Mouse (Mus musculus) embryonic facial prominence, embryonic 14.5 days (tissue): Measurements from ENCODE around the gene Serpinc1. TPM values are rescaled to one million over a fixed set of nuclear protein-coding genes. Genes with fewer than 3 reads are reported as not detected.
A peak's percentile ranks its signal among the peaks of the same experiment; 100 is the strongest.
"Not testable (repeated sequence)": the region's sequence is repeated elsewhere in the genome, so short reads cannot be mapped to it uniquely, and the experiment has no call there.

Source experiments
- ATAC-seq: fragments of 200-750 bp; cut with Nextera tagmentation; 2 replicates; pipeline ENCODE4 v1.8.0; 2017; ENCODE audit warnings: low read depth, moderate number of reproducible peaks, moderate TSS enrichment
- DNase-seq: peaks from one replicate; pipeline ENCODE4 v3.0.0-alpha.2; 2015; ENCODE audit warnings: low spot score
- H3K27ac ChIP-seq: fragments of 300-500 bp; sonication (generic); replicated peaks from 2 replicates; pipeline ENCODE4 v1.5.1; 2014; ENCODE audit warnings: low read depth, mild to moderate bottlenecking, low read length, moderate library complexity
- H3K27me3 ChIP-seq: fragments of 300-500 bp; sonication (generic); replicated peaks from 2 replicates; pipeline ENCODE4 v1.6.1; 2014; ENCODE audit warnings: low read length; ENCODE audit not compliant: control insufficient read depth, insufficient read depth
- H3K36me3 ChIP-seq: fragments of 300-500 bp; sonication (generic); 2 replicates; pipeline ENCODE4 v1.6.1; 2014; ENCODE audit warnings: low read length, mixed read lengths; ENCODE audit not compliant: control insufficient read depth, insufficient read depth
- H3K4me1 ChIP-seq: fragments of 300-500 bp; sonication (generic); 2 replicates; pipeline ENCODE4 v1.6.1; 2014; ENCODE audit warnings: antibody characterized with exemption, low read length; ENCODE audit not compliant: control insufficient read depth, insufficient read depth
- H3K4me2 ChIP-seq: fragments of 300-500 bp; sonication (generic); 2 replicates; pipeline ENCODE4 v1.6.1; 2014; ENCODE audit warnings: low read depth, mild to moderate bottlenecking, low read length, moderate library complexity, mixed read lengths
- H3K4me3 ChIP-seq: fragments of 300-500 bp; sonication (generic); 2 replicates; pipeline ENCODE4 v1.5.1; 2014; ENCODE audit warnings: low read depth, mild to moderate bottlenecking, low read length
- H3K9ac ChIP-seq: fragments of 300-500 bp; sonication (generic); 2 replicates; pipeline ENCODE4 v1.6.1; 2014; ENCODE audit warnings: low read depth, mild to moderate bottlenecking, low read length, moderate library complexity, mixed read lengths
- H3K9me3 ChIP-seq: fragments of 300-500 bp; sonication (generic); 2 replicates; pipeline ENCODE4 v1.6.1; 2016; ENCODE audit warnings: low read length; ENCODE audit not compliant: control insufficient read depth
- WGBS: fragments of 180-500 bp; shearing (Covaris S2); extraction: QIAGEN DNeasy Blood & Tissue Kit; methylation state at CpG from one replicate; pipeline ENCODE4 v1.1.7; 2014; 5-methylcytosine and 5-hydroxymethylcytosine counted together
- polyA plus RNA-seq: library from polyadenylated mRNA; unstranded; fragments of >200 nt; fragmentation: Nextera tagmentation; extraction: Ambion mirVana; gene quantifications from 2 replicates; pipeline ENCODE4 v1.2.1, GENCODE M21; 2014

The Serpinc1 gene
- polyA plus RNA-seq, 1 experiment from 2014 or later: 1.9 TPM

DNA sequence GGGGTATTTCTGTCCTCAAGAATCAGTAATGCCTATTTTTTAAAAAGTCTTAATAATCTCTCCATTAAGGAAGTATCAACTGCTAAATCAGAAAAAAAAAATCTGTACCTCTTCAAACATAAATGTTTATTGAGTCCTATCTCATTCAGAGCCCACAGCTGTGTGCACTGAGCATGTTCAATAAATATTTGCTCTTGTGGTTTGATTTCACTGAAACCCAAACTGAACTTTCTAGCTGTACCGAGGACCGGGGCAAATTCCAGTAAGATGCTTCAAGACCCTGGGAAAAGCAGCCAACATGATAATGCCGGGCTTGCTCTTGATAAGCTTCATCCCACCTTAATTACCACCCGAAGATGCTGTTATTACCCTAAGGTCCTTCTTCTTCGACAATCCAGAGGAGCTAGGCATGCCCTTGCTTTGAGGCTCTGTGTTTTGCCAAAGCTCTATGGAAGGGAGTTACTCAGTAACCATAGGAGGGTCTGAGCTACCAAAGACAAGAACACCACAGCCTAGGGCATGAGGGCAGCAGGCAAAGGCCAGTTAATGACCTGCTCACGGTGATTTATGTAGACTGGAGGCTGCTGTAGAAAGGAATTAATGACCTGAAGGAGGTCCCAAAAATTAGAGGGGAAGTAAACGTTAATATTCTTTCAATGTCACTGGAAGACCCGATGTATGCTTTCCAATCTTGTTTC lies 2.3 kb downstream of the Serpinc1 start:
- no peak overlapping the region for H3K9ac ChIP-seq
- ATAC-seq (no peak), DNase-seq (no peak)
- H3K4me2 ChIP-seq: no peak overlapping the region
- no peaks in the 10 kb centered on the region for H3K27me3 ChIP-seq
- WGBS: 84% methylated on average over 8 of the region's 8 CpGs
- no peak overlapping the region for H3K4me3 ChIP-seq
- H3K36me3 ChIP-seq: no peaks in the 10 kb centered on the region; the same call in 1 of the 2 replicates
- H3K4me1 ChIP-seq: no peaks in the 10 kb centered on the region
- H3K27ac ChIP-seq: no peak overlapping the region
- H3K9me3 ChIP-seq: no peaks in the 10 kb centered on the region

GRCm38 (mm10) chr1:160981337-160981736 lies 3.0 kb downstream of the Serpinc1 start:
- no peaks in the 10 kb centered on the region for H3K27me3 ChIP-seq
- DNase-seq (no peak), ATAC-seq (no peak)
- no peak overlapping the region for H3K4me3 ChIP-seq
- H3K9ac ChIP-seq: no peak overlapping the region
- 94% methylated on average over 2 of the region's 4 CpGs for WGBS
- no peaks in the 10 kb centered on the region for H3K4me1 ChIP-seq
- H3K4me2 ChIP-seq: no peak overlapping the region
- H3K36me3 ChIP-seq: no peaks in the 10 kb centered on the region
- H3K27ac ChIP-seq: no peak overlapping the region
- no peaks in the 10 kb centered on the region for H3K9me3 ChIP-seq

GRCm38 (mm10) chr1:160982887-160983286 lies 4.5 kb downstream of the Serpinc1 start:
- WGBS: 67% methylated on average over 3 of the region's 3 CpGs
- Histone ChIP-seq H3K36me3 (no peaks in the 10 kb centered on the region), H3K27me3 (no peaks in the 10 kb centered on the region), H3K9me3 (no peaks in the 10 kb centered on the region), H3K27ac (no peak overlapping the region), H3K4me3 (no peak overlapping the region), H3K9ac (no peak overlapping the region), H3K4me2 (no peak overlapping the region), H3K4me1 (no peaks in the 10 kb centered on the region)
- ATAC-seq (no peak), DNase-seq (peak; percentile 13)

- not testable (repeated sequence) for H3K9me3 ChIP-seq, H3K9ac ChIP-seq, ATAC-seq, H3K4me3 ChIP-seq, DNase-seq, H3K4me1 ChIP-seq, H3K27me3 ChIP-seq, H3K27ac ChIP-seq, H3K4me2 ChIP-seq, H3K36me3 ChIP-seq
- WGBS: 60% methylated on average over 1 of the region's 1 CpGs
These were observed 6.3 kb downstream of the Serpinc1 start for GRCm38 (mm10) chr1:160984731-160985130.

GRCm38 (mm10) chr1:160985477-160985876 lies 7.1 kb downstream of the Serpinc1 start:
- Histone ChIP-seq H3K27me3 (no peaks in the 10 kb centered on the region), H3K4me1 (no peaks in the 10 kb centered on the region), H3K27ac (no peak overlapping the region), H3K4me3 (no peak overlapping the region), H3K9me3 (no peaks in the 10 kb centered on the region), H3K36me3 (no peaks in the 10 kb centered on the region), H3K9ac (no peak overlapping the region), H3K4me2 (no peak overlapping the region)
- WGBS: 72% methylated on average over 6 of the region's 6 CpGs
- DNase-seq: no peak
- no peak for ATAC-seq

- Histone ChIP-seq H3K27me3 (no peaks in the 10 kb centered on the region), H3K4me3 (no peak overlapping the region), H3K4me2 (no peak overlapping the region), H3K36me3 (no peaks in the 10 kb centered on the region), H3K9ac (no peak overlapping the region), H3K9me3 (no peaks in the 10 kb centered on the region), H3K27ac (no peak overlapping the region), H3K4me1 (no peaks in the 10 kb centered on the region)
- DNase-seq: no peak
- WGBS: 78% methylated on average over 17 of the region's 17 CpGs
- no peak for ATAC-seq
These were observed 8.7 kb downstream of the Serpinc1 start for GRCm38 (mm10) chr1:160986881-160987635.

- H3K4me3 ChIP-seq: no peak overlapping the region
- DNase-seq: no peak
These were observed 11.0 kb downstream of the Serpinc1 start for GRCm38 (mm10) chr1:160989395-160989794.

GRCm38 (mm10) chr1:160993851-160994250 lies 15.5 kb downstream of the Serpinc1 start:
- H3K9ac ChIP-seq: no peak overlapping the region
- H3K4me3 ChIP-seq: no peak overlapping the region
- H3K4me2 ChIP-seq: no peak overlapping the region
- H3K27me3 ChIP-seq: no peaks in the 10 kb centered on the region
- no peak overlapping the region for H3K27ac ChIP-seq
- H3K36me3 ChIP-seq: no peaks in the 10 kb centered on the region
- H3K9me3 ChIP-seq: no peaks in the 10 kb centered on the region
- WGBS: 81% methylated on average over 6 of the region's 6 CpGs
- no peaks in the 10 kb centered on the region for H3K4me1 ChIP-seq
- no peak for DNase-seq
- no peak for ATAC-seq

More at GRCm38 (mm10) chr1:160989395-160989794, 11.0 kb downstream of the Serpinc1 start:
- 91% methylated on average over 14 of the region's 15 CpGs for WGBS
- no peak overlapping the region for H3K4me2 ChIP-seq
- no peak for ATAC-seq
- no peak overlapping the region for H3K27ac ChIP-seq
- no peaks in the 10 kb centered on the region for H3K9me3 ChIP-seq
- H3K4me1 ChIP-seq: no peaks in the 10 kb centered on the region
- H3K27me3 ChIP-seq: no peaks in the 10 kb centered on the region
- H3K9ac ChIP-seq: no peak overlapping the region
- H3K36me3 ChIP-seq: no peaks in the 10 kb centered on the region
